Mouse (Mus musculus) ES-E14 (cell line): ENCODE data around the gene Pcx. TPM values are rescaled to one million over a fixed set of nuclear protein-coding genes. Genes with fewer than 3 reads are reported as not detected.

Experiments
- DNase-seq: peaks from one replicate; pipeline ENCODE4 v3.0.0-alpha.2; 2013; ENCODE audit warnings: low read depth, low spot score
- H3K27ac ChIP-seq: 2 replicates; pipeline ENCODE4 v1.5.1; 2012; ENCODE audit warnings: low read depth, mild to moderate bottlenecking, low read length, moderate library complexity, mixed read lengths; ENCODE audit not compliant: poor library complexity, insufficient read depth, severe bottlenecking
- H3K36me3 ChIP-seq: 2 replicates; pipeline ENCODE4 v1.6.1; 2012; ENCODE audit warnings: mild to moderate bottlenecking, low read length, moderate library complexity, mixed read lengths; ENCODE audit not compliant: control insufficient read depth, poor library complexity, insufficient read depth, severe bottlenecking
- H3K4me1 ChIP-seq, 2 experiments: fragments of 150-350 bp in 1 of 2; sonication (generic) in 1 of 2; 2 replicates each; pipeline ENCODE4 v1.6.1; 2012; ENCODE audit warnings: low read length in 2 of 2, mild to moderate bottlenecking in 1 of 2, mixed read lengths in 1 of 2; ENCODE audit not compliant: control insufficient read depth in 2 of 2, insufficient read depth in 2 of 2, poor library complexity in 1 of 2
- H3K4me3 ChIP-seq, 2 experiments: fragments of 150-350 bp in 1 of 2; sonication (generic) in 1 of 2; 2 replicates each; pipeline ENCODE4 v1.5.1; 2012; ENCODE audit warnings: low read length in 2 of 2, low read depth in 1 of 2, mild to moderate bottlenecking in 1 of 2, mixed read lengths in 1 of 2; ENCODE audit not compliant: insufficient read depth in 1 of 2, poor library complexity in 1 of 2, severe bottlenecking in 1 of 2
- H3K9ac ChIP-seq: 2 replicates; pipeline ENCODE4 v1.6.1; 2012; ENCODE audit warnings: low read depth, mild to moderate bottlenecking, low read length, mixed read lengths; ENCODE audit not compliant: poor library complexity, insufficient read depth, severe bottlenecking
- H3K9me3 ChIP-seq: fragments of 150-350 bp; sonication (generic); 2 replicates; pipeline ENCODE4 v1.6.1; 2012; ENCODE audit warnings: low read depth, mild to moderate bottlenecking, low read length; ENCODE audit not compliant: control insufficient read depth, insufficient read depth
- CHD2 ChIP-seq: IDR thresholded peaks from 2 replicates; pipeline ENCODE4 v1.6.1; 2014; ENCODE audit warnings: mild to moderate bottlenecking, low read depth, low read length, inconsistent platforms
- HCFC1 ChIP-seq: IDR thresholded peaks from 2 replicates; pipeline ENCODE4 v1.6.1; 2012; ENCODE audit warnings: low read length, inconsistent platforms, borderline replicate concordance; ENCODE audit not compliant: insufficient read depth
- MAFK ChIP-seq: IDR thresholded peaks from 2 replicates; pipeline ENCODE4 v1.6.1; 2014; ENCODE audit warnings: mild to moderate bottlenecking, low read depth, low read length, inconsistent platforms; ENCODE audit not compliant: insufficient read depth
- ZC3H11A ChIP-seq: IDR thresholded peaks from 2 replicates; pipeline ENCODE4 v1.6.1; 2012; ENCODE audit warnings: low read depth, mild to moderate bottlenecking, inconsistent platforms, low read length, borderline replicate concordance
- ZNF384 ChIP-seq: IDR thresholded peaks from 2 replicates; pipeline ENCODE4 v1.6.1; 2012; ENCODE audit warnings: low read depth, low read length, inconsistent platforms
- in situ Hi-C, 2 experiments: fragments of 600-800 bp; cut with MboI; formaldehyde crosslinking; loops; one replicate each; pipeline ENCODE4 v1.15.1; 2025; ENCODE audit warnings: low sequenced_read_pairs in 2 of 2, inconsistent platforms in 1 of 2; ENCODE audit not compliant: unreplicated experiment in 2 of 2
- total RNA-seq: library from RNA; depleted of rRNA; stranded (reverse); fragments of 300-350 nt; gene quantifications from 2 replicates; pipeline ENCODE4 v1.2.3, GENCODE M21; 2012

The Pcx gene
- total RNA-seq, 1 experiment = 35.6 TPM

GRCm38 (mm10) chr19:4624406-4625178 lies 114.3 kb downstream of the Pcx start:
- Histone ChIP-seq H3K36me3 (peaks cover 20% of the 10 kb centered on the region), H3K9ac (peak overlapping the region; percentile 98), H3K9me3 (no peaks in the 10 kb centered on the region), H3K4me3 (peak overlapping the region; percentile 96 to 99), H3K4me1 (peaks cover 0 to 8% of the 10 kb centered on the region in 2 experiments; a peak in 1 of 4 replicates), H3K27ac (no peak overlapping the region)
- TF ChIP-seq HCFC1 = no peak
- no peak for TF ChIP-seq ZNF384
- no peak for TF ChIP-seq CHD2
- TF ChIP-seq MAFK = no peak
- no peak for TF ChIP-seq ZC3H11A
- no peak for DNase-seq
- in situ Hi-C loops = loop anchor here (25.0 kb wide), 3 partner anchors 113 to 363 kb away; partner anchors contain the start of genes Mrpl11 (in 1 of the 2) and Npas4 (in 1 of the 2)

GRCm38 (mm10) chr19:4625179-4625828 lies 115.0 kb downstream of the Pcx start, which contains the start of gene Rce1:
Gene Rce1 (minus strand): TSS chr19:4625641.
- Histone ChIP-seq H3K4me3 (peak within 1 kb of the TSS; percentile 96 to 99), H3K9me3 (no peaks in the 10 kb centered on the region), H3K9ac (peak within 1 kb of the TSS; percentile 98), H3K36me3 (peaks cover 20% of the 10 kb centered on the region), H3K27ac (peak within 1 kb of the TSS; percentile 90), H3K4me1 (peaks cover 0 to 6% of the 10 kb centered on the region in 2 experiments; a peak in 1 of 4 replicates)
- in situ Hi-C loops = loop anchor here (25.0 kb wide), 3 partner anchors 112 to 362 kb away; partner anchors contain the start of genes Mrpl11 (in 1 of the 2) and Npas4 (in 1 of the 2)
- DNase-seq = peak; percentile 71
- TF ChIP-seq HCFC1 (peak; percentile 76), ZC3H11A (no peak), ZNF384 (no peak), MAFK (no peak)

- Histone ChIP-seq H3K9ac (peak overlapping the region; percentile 98), H3K4me1 (peaks cover 0 to 6% of the 10 kb centered on the region in 2 experiments; a peak in 1 of 4 replicates), H3K36me3 (peaks cover 19% of the 10 kb centered on the region), H3K9me3 (no peaks in the 10 kb centered on the region), H3K4me3 (peak overlapping the region; percentile 96 to 99), H3K27ac (peak overlapping the region; percentile 68)
- in situ Hi-C loops = loop anchor here (25.0 kb wide), 3 partner anchors 111 to 361 kb away; partner anchors contain the start of genes Mrpl11 (in 1 of the 2) and Npas4 (in 1 of the 2)
- DNase-seq = no peak
- TF ChIP-seq ZNF384 (no peak), CHD2 (peak; percentile 55)
Observed at GRCm38 (mm10) chr19:4625829-4626535, 115.7 kb downstream of the Pcx start.

GRCm38 (mm10) chr19:4628819-4629218 lies 118.5 kb downstream of the Pcx start:
- Histone ChIP-seq H3K4me1 (peaks cover 0 to 6% of the 10 kb centered on the region in 2 experiments; a peak in 1 of 4 replicates), H3K9ac (no peak overlapping the region), H3K4me3 (no peak overlapping the region), H3K9me3 (no peaks in the 10 kb centered on the region), H3K27ac (no peak overlapping the region), H3K36me3 (peaks cover 3% of the 10 kb centered on the region; the same call in 1 of the 2 replicates)
- DNase-seq = peak; percentile 81
- in situ Hi-C loops = loop anchor here (25.0 kb wide), 3 partner anchors 108 to 358 kb away; partner anchors contain the start of genes Mrpl11 (in 1 of the 2) and Npas4 (in 1 of the 2)
- TF ChIP-seq ZC3H11A = peak; percentile 46; the same call in 1 of the 2 replicates
- TF ChIP-seq ZNF384 = peak; percentile 91
- TF ChIP-seq HCFC1 = no peak
- TF ChIP-seq MAFK = no peak
- no peak for TF ChIP-seq CHD2
